Comparison of ENCODE assay signal across 7 mouse cellular contexts in the genomic region with DNA sequence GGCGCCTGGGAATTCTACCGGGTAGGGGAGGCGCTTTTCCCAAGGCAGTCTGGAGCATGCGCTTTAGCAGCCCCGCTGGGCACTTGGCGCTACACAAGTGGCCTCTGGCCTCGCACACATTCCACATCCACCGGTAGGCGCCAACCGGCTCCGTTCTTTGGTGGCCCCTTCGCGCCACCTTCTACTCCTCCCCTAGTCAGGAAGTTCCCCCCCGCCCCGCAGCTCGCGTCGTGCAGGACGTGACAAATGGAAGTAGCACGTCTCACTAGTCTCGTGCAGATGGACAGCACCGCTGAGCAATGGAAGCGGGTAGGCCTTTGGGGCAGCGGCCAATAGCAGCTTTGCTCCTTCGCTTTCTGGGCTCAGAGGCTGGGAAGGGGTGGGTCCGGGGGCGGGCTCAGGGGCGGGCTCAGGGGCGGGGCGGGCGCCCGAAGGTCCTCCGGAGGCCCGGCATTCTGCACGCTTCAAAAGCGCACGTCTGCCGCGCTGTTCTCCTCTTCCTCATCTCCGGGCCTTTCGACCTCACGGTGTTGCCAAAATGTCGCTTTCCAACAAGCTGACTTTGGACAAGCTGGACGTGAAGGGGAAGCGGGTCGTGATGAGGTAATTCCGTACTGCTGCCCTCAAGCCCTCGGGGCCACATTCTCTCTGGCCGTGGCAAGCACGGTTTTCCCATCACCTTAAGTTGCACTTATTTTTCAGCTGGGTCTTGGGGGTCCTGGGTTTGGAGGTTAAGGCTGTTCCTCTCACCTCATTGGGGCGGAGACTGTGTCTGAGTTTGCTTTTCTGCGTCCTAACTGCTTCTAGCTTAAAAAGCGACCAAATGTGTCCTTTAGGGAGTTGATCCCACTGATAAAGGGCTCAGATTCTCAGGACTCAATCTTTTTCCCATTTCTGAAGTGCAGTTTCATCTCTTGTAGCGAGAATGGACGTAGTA. TPM values are rescaled to one million over a fixed set of nuclear protein-coding genes. Genes with fewer than 3 reads are reported as not detected.
DNase-seq lines count a peak whose midpoint lies in the region; ATAC-seq lines count a peak whose summit lies in the region.

TSS of gene Pgk1 (plus strand) at position 388 of the 937 bp plus-strand sequence.

- intact Hi-C loops in left cerebral cortex, postnatal 36 days (cut with DNase I) = no loop called here

- no peaks in the 10 kb centered on the region for H3K27me3 ChIP-seq in intestine, embryonic 16.5 days (replicated peaks; ENCODE audit: control insufficient read depth, insufficient read depth, low read length)
- H3K27me3 ChIP-seq in midbrain, embryonic 11.5 days (ENCODE audit: control insufficient read depth, insufficient read depth, low read length) = no peaks in the 10 kb centered on the region

- no peaks in the 10 kb centered on the region for H3K36me3 ChIP-seq in intestine, embryonic 16.5 days (ENCODE audit: control insufficient read depth, insufficient read depth, low read length)
- no peaks in the 10 kb centered on the region for H3K36me3 ChIP-seq in midbrain, embryonic 11.5 days (ENCODE audit: control insufficient read depth, insufficient read depth, low read length)

- H3K9me3 ChIP-seq in intestine, embryonic 16.5 days (ENCODE audit: control insufficient read depth, low read length) = no peaks in the 10 kb centered on the region
- no peaks in the 10 kb centered on the region for H3K9me3 ChIP-seq in midbrain, embryonic 11.5 days (ENCODE audit: control insufficient read depth, low read length)

- 10% methylated on average over 49 of the region's 55 CpGs for WGBS in intestine, embryonic 16.5 days
- 17% methylated on average over 46 of the region's 55 CpGs for WGBS in midbrain, embryonic 11.5 days

- H3K4me1 ChIP-seq in intestine, embryonic 16.5 days (ENCODE audit: control insufficient read depth, insufficient read depth, low read length) = 0 out of 2 replicates have a peak, but pooled peaks cover 5% of the 10 kb centered on the region
- peaks cover 7% of the 10 kb centered on the region; the same call in 1 of the 2 replicates for H3K4me1 ChIP-seq in midbrain, embryonic 11.5 days (ENCODE audit: control insufficient read depth, insufficient read depth, low read length)

- peak within 1 kb of the TSS; percentile 71 for H3K9ac ChIP-seq in intestine, embryonic 16.5 days (ENCODE audit: low read depth, low read length)
- H3K9ac ChIP-seq in midbrain, embryonic 11.5 days (ENCODE audit: low read length) = peak within 1 kb of the TSS; percentile 64

- peak within 1 kb of the TSS; percentile 87 for H3K27ac ChIP-seq in intestine, embryonic 16.5 days (ENCODE audit: low read length)
- H3K27ac ChIP-seq in midbrain, embryonic 11.5 days (ENCODE audit: low read depth, low read length) = peak within 1 kb of the TSS; percentile 69

- peak; percentile 90 for DNase-seq in adrenal gland, adult 8-10 months
- DNase-seq in embryo, embryonic 9.5 days (ENCODE audit: extremely low spot score) = peak; percentile 90
- DNase-seq in gastrocnemius, postnatal 4 days (ENCODE audit: low spot score in 2 of 2) = peak; percentile 50 to 87
- DNase-seq in left cerebral cortex, postnatal 36 days (ENCODE audit: low spot score in 2 of 2) = peak; percentile 85 to 86
- DNase-seq in midbrain, embryonic 11.5 days (ENCODE audit: low spot score, missing footprints) = peak; percentile 97
- DNase-seq in skeletal muscle tissue, adult 2 months (ENCODE audit: low read depth, low spot score) = peak; percentile 97

- ATAC-seq in intestine, embryonic 16.5 days = peak; percentile 96
- ATAC-seq in midbrain, embryonic 11.5 days (ENCODE audit: low FRiP score) = peak; percentile 98

- H3K4me3 ChIP-seq in intestine, embryonic 16.5 days (ENCODE audit: low read length) = peak within 1 kb of the TSS; percentile 59
- H3K4me3 ChIP-seq in midbrain, embryonic 11.5 days (ENCODE audit: low read depth, low read length) = peak within 1 kb of the TSS; percentile 52

- H3K4me2 ChIP-seq in intestine, embryonic 16.5 days (ENCODE audit: low read depth, low read length) = peak within 1 kb of the TSS; percentile 62
- peak within 1 kb of the TSS; percentile 53 for H3K4me2 ChIP-seq in midbrain, embryonic 11.5 days

RNA-seq across cellular contexts. Expression of gene Pgk1, which starts in this region (rescaled TPM):
- 100 to 1,000 TPM; 247 to 334 (median 294) TPM for total RNA-seq in adrenal gland, adult 8-10 months (2022)
- total RNA-seq in gastrocnemius, postnatal 4 days (2021) = 100 to 1,000 TPM; 561 to 647 TPM
- polyA plus RNA-seq in intestine, embryonic 16.5 days (2015; fragmentation: Nextera tagmentation; extraction: Ambion mirVana) = 533 and 567 TPM in 2 replicates
- total RNA-seq in left cerebral cortex, postnatal 36 days (2021) = 100 to 1,000 TPM; 430 to 470 TPM
- 424 and 429 TPM in 2 replicates for polyA plus RNA-seq in midbrain, embryonic 11.5 days (2014; fragmentation: Nextera tagmentation; extraction: Ambion mirVana)

Comparison
In these comparisons a context has a peak if more than half of its experiments do, and no peak if none do; other contexts are left out.
1. Peak in every context shown above with its lines: DNase-seq, ATAC-seq, H3K4me3 ChIP-seq and H3K27ac ChIP-seq.